Mouse (Mus musculus): ENCODE results near the gene Myoc. TPM values are rescaled to one million over a fixed set of nuclear protein-coding genes. Genes with fewer than 3 reads are reported as not detected.
"Not testable (repeated sequence)": the region's sequence is repeated elsewhere in the genome, so short reads cannot be mapped to it uniquely, and the experiment has no call there.

The Myoc gene
- total RNA-seq (2021) = 10 to 100 TPM in 1 of 2 experiments, 1 to 10 TPM in 1; 9.1 to 20.5 TPM
- long read RNA-seq, experiment 1, partial matches to known transcripts = 7 of 13 reads
- long read RNA-seq, experiment 1, other reads (novel, unspliced or antisense) = 2 of 13 reads
- long read RNA-seq, experiment 2, transcript Myoc-201 (3 exons, 2,074 nt) = major isoform, 10 of 17 reads
- long read RNA-seq, experiment 2, partial matches to known transcripts = 7 of 17 reads
- long read RNA-seq, experiment 2, other reads (novel, unspliced or antisense) = 0 of 17 reads

GRCm38 (mm10) chr1:162639051-162639750 lies at the start of gene Myoc:
TSS of gene Myoc (plus strand) at chr1:162639155.
- peak; percentile 66 for DNase-seq

- DNase-seq = no peak
These were observed 49.5 kb upstream of the Myoc start for GRCm38 (mm10) chr1:162589443-162589842.

- DNase-seq = no peak
These were observed 48.4 kb upstream of the Myoc start for GRCm38 (mm10) chr1:162590415-162590997.

- DNase-seq = no peak
These were observed 41.4 kb upstream of the Myoc start for GRCm38 (mm10) chr1:162597379-162598102.

- DNase-seq = no peak
These were observed 39.3 kb upstream of the Myoc start for GRCm38 (mm10) chr1:162599617-162600016.

GRCm38 (mm10) chr1:162601288-162601687 lies 37.7 kb upstream of the Myoc start:
- DNase-seq = no peak

GRCm38 (mm10) chr1:162608127-162608526 lies 30.8 kb upstream of the Myoc start:
- DNase-seq = no peak

GRCm38 (mm10) chr1:162609633-162610250 lies 29.2 kb upstream of the Myoc start:
- no peak for DNase-seq

- no peak for DNase-seq
These were observed 27.8 kb upstream of the Myoc start for GRCm38 (mm10) chr1:162611191-162611590.

GRCm38 (mm10) chr1:162615511-162615910 lies 23.4 kb upstream of the Myoc start:
- no peak for DNase-seq

- no peak for DNase-seq
These were observed 18.5 kb upstream of the Myoc start for GRCm38 (mm10) chr1:162620487-162620886.

GRCm38 (mm10) chr1:162623895-162624294 lies 15.1 kb upstream of the Myoc start:
- no peak for DNase-seq

- DNase-seq = no peak
These were observed 13.7 kb upstream of the Myoc start for GRCm38 (mm10) chr1:162625229-162625628.

GRCm38 (mm10) chr1:162627821-162628220 lies 11.1 kb upstream of the Myoc start:
- DNase-seq = not testable (repeated sequence)

GRCm38 (mm10) chr1:162628326-162628725 lies 10.6 kb upstream of the Myoc start:
- not testable (repeated sequence) for DNase-seq

GRCm38 (mm10) chr1:162635291-162635931 lies 3.5 kb upstream of the Myoc start:
- DNase-seq = peak; percentile 82

GRCm38 (mm10) chr1:162636516-162636915 lies 2.4 kb upstream of the Myoc start:
- no peak for DNase-seq

- no peak for DNase-seq
These were observed 420 bp upstream of the Myoc start for GRCm38 (mm10) chr1:162638535-162638934.

- no peak for DNase-seq
These were observed 906 bp downstream of the Myoc start for GRCm38 (mm10) chr1:162639861-162640260.

- DNase-seq = no peak
These were observed 3.6 kb downstream of the Myoc start for GRCm38 (mm10) chr1:162642591-162642990.

GRCm38 (mm10) chr1:162643752-162644151 lies 4.8 kb downstream of the Myoc start:
- DNase-seq = peak; percentile 94
